Mouse (Mus musculus) olfactory bulb, adult 2 months (tissue): ENCODE data around the gene Gpatch3. TPM values are rescaled to one million over a fixed set of nuclear protein-coding genes. Genes with fewer than 3 reads are reported as not detected.

Experiments
- H3K27ac ChIP-seq: fragments of 200-500 bp; 2 replicates; pipeline ENCODE4 v1.5.1; 2012; ENCODE audit warnings: low read depth, low read length; ENCODE audit not compliant: insufficient read depth
- H3K4me1 ChIP-seq: fragments of 200-500 bp; 2 replicates; pipeline ENCODE4 v1.6.1; 2012; ENCODE audit warnings: low read length; ENCODE audit not compliant: control insufficient read depth, insufficient read depth
- H3K4me3 ChIP-seq: fragments of 200-500 bp; 2 replicates; pipeline ENCODE4 v1.5.1; 2012; ENCODE audit warnings: mild to moderate bottlenecking, low read depth, low read length, moderate library complexity; ENCODE audit not compliant: insufficient read depth
- CTCF ChIP-seq: fragments of 200-500 bp; IDR thresholded peaks from 2 replicates; pipeline ENCODE4 v1.5.1; 2012; ENCODE audit warnings: low read depth, mild to moderate bottlenecking, low read length, moderate library complexity; ENCODE audit not compliant: insufficient read depth
- POLR2A ChIP-seq: fragments of 200-500 bp; IDR thresholded peaks from 2 replicates; pipeline ENCODE4 v1.6.1; 2012; ENCODE audit warnings: mild to moderate bottlenecking, low read depth, low read length, moderate library complexity; ENCODE audit not compliant: insufficient read depth
- WGBS: fragments of 180-500 bp; shearing (Covaris S2); methylation state at CpG from one replicate; pipeline ENCODE4 v1.1.7; 2018; 5-methylcytosine and 5-hydroxymethylcytosine counted together
- polyA plus RNA-seq: library from polyadenylated mRNA; stranded (reverse); fragments of >200 nt; gene quantifications from 2 replicates; pipeline ENCODE4 v1.2.4, GENCODE M21; 2012; ENCODE audit warnings: low replicate concordance; ENCODE audit not compliant: missing spikeins, insufficient read depth, insufficient read length

The Gpatch3 gene
- polyA plus RNA-seq, 1 experiment = not detected

GRCm38 (mm10) chr4:133613026-133613425 lies 38.5 kb downstream of the Gpatch3 start:
- H3K27ac ChIP-seq = no peak overlapping the region
- TF ChIP-seq CTCF (no peak), POLR2A (no peak)
- 85% methylated on average over 8 of the region's 8 CpGs for WGBS
- no peak overlapping the region for H3K4me3 ChIP-seq
- H3K4me1 ChIP-seq = peaks cover 34% of the 10 kb centered on the region

DNA sequence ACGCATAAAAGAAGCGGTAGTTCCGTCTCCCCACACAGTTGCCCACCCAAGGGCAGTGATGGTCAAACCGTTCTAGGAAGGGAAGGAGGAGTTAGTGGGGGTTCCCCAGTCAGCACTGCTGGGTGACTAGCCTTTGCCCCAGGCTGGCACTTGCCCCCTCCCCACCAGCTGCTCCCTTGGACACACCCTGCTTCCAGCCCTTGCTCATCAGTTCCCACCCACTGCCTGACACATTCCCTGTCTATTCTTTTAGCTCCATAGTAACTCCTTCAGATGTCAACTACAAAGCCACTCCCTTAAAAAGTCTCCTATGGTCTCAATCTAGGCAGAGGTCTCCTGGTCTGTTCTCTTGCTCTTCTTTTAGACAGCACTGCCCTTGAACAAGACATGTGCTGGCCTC lies 39.3 kb downstream of the Gpatch3 start:
- Histone ChIP-seq H3K27ac (peak overlapping the region; percentile 84), H3K4me3 (no peak overlapping the region), H3K4me1 (peaks cover 34% of the 10 kb centered on the region)
- WGBS = 81% methylated on average over 4 of the region's 4 CpGs
- TF ChIP-seq CTCF = no peak
- TF ChIP-seq POLR2A = no peak

- TF ChIP-seq CTCF (no peak), POLR2A (no peak)
- 16% methylated on average over 8 of the region's 8 CpGs for WGBS
- Histone ChIP-seq H3K27ac (peak overlapping the region; percentile 84), H3K4me1 (peaks cover 34% of the 10 kb centered on the region), H3K4me3 (no peak overlapping the region)
Observed at GRCm38 (mm10) chr4:133614274-133614761, 39.8 kb downstream of the Gpatch3 start.

DNA sequence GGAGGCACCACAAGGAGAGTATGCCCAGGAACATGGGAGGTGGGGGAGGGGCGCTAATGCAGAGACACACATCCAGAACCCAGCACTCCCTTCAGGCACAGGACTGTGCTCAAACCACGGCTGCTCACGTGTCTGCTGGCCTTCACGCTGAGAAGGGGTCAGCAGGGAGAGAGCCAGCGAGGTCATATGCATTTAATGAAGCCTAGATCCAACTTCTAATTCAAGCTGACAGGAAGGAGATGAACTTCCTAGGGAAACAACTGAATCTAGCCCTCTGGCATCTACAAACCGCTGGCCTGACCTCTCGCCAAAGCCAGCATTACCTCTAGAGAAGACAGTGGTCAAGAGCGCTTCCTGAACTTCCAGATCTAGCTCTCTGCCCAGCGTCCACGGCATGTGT lies 40.9 kb downstream of the Gpatch3 start:
- TF ChIP-seq CTCF = no peak
- no peak for TF ChIP-seq POLR2A
- WGBS = 82% methylated on average over 10 of the region's 10 CpGs
- Histone ChIP-seq H3K4me1 (peaks cover 33% of the 10 kb centered on the region), H3K4me3 (no peak overlapping the region), H3K27ac (no peak overlapping the region)

DNA sequence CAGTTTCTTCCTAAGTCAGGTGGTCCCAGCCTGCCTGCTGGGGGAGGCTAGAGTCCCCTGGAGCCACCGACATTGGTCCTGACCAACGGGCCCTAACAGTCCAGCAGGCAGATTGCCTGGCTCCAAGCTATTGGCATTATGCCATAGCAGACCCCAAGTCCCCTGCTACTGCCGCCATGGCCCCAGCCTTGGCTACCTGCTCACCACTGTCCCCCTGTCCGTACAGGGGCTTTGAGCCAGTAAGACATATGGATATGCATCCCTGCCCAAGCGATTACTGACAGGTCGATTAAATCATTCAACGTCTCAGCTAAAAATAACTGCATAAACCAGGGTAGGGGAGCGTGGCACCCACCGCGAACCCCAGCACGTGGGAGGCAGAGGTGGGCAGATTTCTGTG lies 43.4 kb downstream of the Gpatch3 start:
- Histone ChIP-seq H3K4me3 (no peak overlapping the region), H3K27ac (no peak overlapping the region), H3K4me1 (peaks cover 29% of the 10 kb centered on the region)
- WGBS = 92% methylated on average over 11 of the region's 11 CpGs
- TF ChIP-seq POLR2A = no peak

DNA sequence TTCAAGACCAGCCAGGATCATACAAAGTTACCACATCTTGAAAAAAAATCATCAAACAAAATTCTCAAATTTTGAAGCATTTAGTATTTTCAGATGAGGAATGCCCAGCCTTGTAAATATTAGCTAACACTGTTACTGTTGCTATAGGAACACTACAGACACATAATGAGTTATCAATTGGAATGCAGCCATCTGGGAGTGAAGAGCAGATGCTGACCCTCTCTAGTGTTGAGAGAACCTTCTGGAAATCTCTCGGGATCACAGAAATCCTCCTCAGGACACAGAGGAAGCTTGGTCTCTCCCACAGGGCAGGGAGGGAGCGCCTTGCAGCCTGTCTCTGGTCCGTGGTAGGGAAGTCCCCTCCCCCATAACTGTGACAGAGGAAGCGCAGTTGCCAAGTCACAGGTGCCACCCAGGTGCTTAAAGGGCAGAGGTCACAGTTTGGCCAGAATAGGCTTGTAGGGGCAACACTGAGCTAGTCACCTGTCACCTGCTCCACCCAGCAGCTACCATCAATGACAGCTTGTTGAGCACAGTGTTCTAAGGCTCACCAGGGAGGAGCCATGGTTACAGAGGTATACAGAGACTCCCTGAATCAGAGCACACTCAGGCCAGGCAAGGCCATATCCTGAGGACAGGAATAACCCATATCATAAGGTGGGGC lies 45.1 kb downstream of the Gpatch3 start:
- Histone ChIP-seq H3K27ac (no peak overlapping the region), H3K4me3 (no peak overlapping the region), H3K4me1 (peaks cover 14% of the 10 kb centered on the region)
- no peak for TF ChIP-seq CTCF
- 76% methylated on average over 4 of the region's 4 CpGs for WGBS

GRCm38 (mm10) chr4:133620668-133621067 lies 46.1 kb downstream of the Gpatch3 start:
- WGBS = 86% methylated on average over 8 of the region's 8 CpGs
- no peak for TF ChIP-seq POLR2A
- no peak for TF ChIP-seq CTCF
- H3K4me3 ChIP-seq = no peak overlapping the region
- no peak overlapping the region for H3K27ac ChIP-seq
- H3K4me1 ChIP-seq = peaks cover 3% of the 10 kb centered on the region; the same call in 1 of the 2 replicates

DNA sequence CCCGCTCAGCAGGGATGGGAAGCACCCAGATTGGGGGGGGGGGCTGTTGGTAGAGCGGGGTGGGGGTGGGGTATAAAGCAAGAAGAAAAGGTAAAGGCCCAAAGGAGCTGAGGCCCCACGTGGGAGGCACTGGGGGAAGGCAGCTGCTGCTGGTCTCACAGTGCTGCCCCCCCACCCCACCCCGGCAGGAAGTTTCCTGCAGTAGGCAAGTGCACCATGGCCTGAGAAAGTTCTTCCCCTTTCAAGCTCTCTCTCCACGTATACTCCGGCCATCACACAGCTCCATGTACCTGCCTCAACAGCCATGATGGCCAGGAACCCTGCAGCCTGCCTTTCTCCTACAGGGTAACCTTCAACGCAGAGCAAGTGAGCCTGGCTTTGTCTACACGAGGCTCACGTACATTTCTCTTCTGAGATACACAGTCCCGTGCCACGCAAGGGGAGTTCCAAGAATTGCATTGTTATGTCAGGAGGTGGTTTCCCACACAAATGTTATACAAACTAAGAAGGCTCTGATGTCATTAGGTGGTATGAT lies 47.7 kb downstream of the Gpatch3 start:
- no peak overlapping the region for H3K4me3 ChIP-seq
- H3K4me1 ChIP-seq = peaks cover 3% of the 10 kb centered on the region; the same call in 1 of the 2 replicates
- no peak for TF ChIP-seq POLR2A
- TF ChIP-seq CTCF = no peak
- H3K27ac ChIP-seq = no peak overlapping the region
- 78% methylated on average over 11 of the region's 11 CpGs for WGBS

DNA sequence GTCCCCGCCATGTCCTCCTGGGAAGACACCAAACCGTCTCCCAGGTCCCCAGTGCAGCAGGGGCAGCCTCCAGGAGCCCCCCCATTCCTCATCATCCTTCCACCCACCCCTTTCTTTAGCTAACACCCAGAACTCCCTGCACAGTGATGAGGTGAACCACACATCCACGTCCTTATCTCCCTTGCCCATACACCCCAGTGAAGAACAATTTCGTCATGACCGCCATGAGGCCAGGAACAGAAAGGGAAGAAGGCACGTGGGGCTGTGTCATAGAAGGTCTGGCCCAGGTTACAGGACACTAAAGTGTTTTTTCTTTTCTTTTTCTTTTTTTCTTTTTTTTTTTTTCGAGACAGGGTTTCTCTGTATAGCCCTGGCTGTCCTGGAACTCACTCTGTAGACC lies 50.3 kb downstream of the Gpatch3 start:
- Histone ChIP-seq H3K27ac (no peak overlapping the region), H3K4me1 (0 out of 2 replicates have a peak, but pooled peaks cover under 1% of the 10 kb centered on the region), H3K4me3 (no peak overlapping the region)
- WGBS = 93% methylated on average over 7 of the region's 7 CpGs
- TF ChIP-seq CTCF (no peak), POLR2A (no peak)

DNA sequence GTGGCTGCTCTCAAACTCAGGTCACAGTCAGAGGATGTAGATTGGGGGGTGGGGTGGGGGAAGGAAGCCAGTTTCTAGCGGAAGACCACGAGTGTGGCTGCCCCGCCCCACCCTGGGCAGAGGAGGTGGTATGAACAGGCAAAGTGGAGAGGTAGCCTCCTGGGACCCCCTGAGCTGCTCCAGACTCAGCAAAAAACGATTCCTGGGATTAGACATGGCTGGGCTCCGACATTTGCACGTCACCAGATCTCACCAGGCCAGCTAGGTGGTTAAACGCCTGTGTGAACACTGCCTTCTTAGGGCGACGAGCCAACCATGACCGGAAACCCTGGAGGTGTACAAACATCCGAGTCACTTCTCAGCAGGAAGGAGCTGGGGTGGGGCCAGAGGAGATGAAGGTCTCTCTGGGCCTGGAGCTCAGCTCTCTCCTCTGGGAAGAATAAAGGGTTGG lies 51.1 kb downstream of the Gpatch3 start:
- Histone ChIP-seq H3K4me3 (no peak overlapping the region), H3K27ac (no peak overlapping the region; the same call in 1 of the 2 replicates), H3K4me1 (peaks cover 6% of the 10 kb centered on the region)
- TF ChIP-seq POLR2A = no peak
- TF ChIP-seq CTCF = no peak
- WGBS = 61% methylated on average over 11 of the region's 11 CpGs
